Mouse (Mus musculus): ENCODE results near the gene Zbtb20.

DNA sequence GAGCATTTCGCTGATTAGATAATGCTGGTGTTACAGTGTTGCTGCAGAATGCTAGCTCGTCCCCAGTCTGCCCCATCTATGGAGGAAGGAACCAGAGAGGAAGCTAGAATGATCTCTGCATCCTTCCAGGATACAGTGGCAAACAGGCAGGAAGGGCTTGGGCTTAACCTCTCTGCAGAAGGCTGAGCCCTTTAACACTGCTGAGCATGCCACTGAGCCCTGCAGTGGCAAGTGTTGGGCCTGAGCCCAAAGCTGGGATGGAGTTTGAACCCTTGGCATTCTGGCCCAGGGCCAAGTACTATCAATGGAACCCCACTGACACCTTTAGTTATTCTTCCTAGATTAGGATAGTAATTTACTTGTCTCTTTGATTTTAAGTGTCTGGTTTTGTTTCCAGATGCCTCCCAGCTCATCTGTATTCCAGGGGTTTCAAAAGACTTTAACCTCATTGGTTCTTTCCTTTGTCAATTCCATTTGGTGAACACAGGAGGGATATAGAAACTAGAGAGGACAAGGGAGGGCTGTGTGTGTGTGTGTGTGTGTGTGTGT lies 532.0 kb downstream of the Zbtb20 start:
- TF ChIP-seq CTCF (IDR thresholded peaks at IDR 0.05; ENCODE audit: control insufficient read depth, insufficient read depth, low read length) = no peak
- no peak for TF ChIP-seq POLR2A (IDR thresholded peaks at IDR 0.05; ENCODE audit: borderline replicate concordance, control insufficient read depth, low read depth, low read length)

Data from bone marrow, adult 2 months (tissue).